Mouse (Mus musculus): ENCODE measurements around the gene Gm10273. TPM values are rescaled to one million over a fixed set of nuclear protein-coding genes. Genes with fewer than 3 reads are reported as not detected.

The Gm10273 gene
- polyA plus RNA-seq, 1 experiment from 2014 or later = 4.4 TPM

DNA sequence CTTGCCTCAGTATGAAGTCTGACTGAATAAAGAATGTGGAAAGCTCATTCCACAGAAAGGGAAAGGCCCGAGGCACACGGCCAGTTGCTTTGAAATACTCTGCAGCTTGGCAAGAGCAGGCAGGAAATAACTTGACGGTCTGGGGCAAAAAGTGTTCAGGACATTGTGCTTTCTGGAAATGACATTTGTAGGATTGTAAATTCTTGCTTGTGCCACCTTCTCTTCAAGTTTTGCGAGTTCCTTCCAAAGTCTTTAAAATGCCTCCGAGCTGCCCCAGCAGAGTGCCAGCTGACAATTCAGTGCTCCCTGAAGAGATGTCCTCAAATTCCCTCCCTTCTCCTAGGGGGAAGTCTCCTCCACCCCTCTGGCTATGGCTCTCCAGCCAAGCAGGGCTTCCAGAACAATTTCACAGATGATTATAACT lies 44.1 kb downstream of the Gm10273 start:
- H3K27me3 ChIP-seq = no peaks in the 10 kb centered on the region
- WGBS = 12% methylated on average over 5 of the region's 5 CpGs
- peaks cover 20% of the 10 kb centered on the region for H3K4me1 ChIP-seq
- no peak overlapping the region for H3K4me3 ChIP-seq
- no peaks in the 10 kb centered on the region for H3K9me3 ChIP-seq
- H3K36me3 ChIP-seq = no peaks in the 10 kb centered on the region
- no peak; the same call in 1 of the 2 replicates for ATAC-seq (ENCODE audit: low FRiP score, low read depth)
- no peak overlapping the region for H3K4me2 ChIP-seq (replicated peaks)
- peak overlapping the region; percentile 76; the same call in 1 of the 2 replicates for H3K27ac ChIP-seq
- H3K9ac ChIP-seq = no peak overlapping the region

DNA sequence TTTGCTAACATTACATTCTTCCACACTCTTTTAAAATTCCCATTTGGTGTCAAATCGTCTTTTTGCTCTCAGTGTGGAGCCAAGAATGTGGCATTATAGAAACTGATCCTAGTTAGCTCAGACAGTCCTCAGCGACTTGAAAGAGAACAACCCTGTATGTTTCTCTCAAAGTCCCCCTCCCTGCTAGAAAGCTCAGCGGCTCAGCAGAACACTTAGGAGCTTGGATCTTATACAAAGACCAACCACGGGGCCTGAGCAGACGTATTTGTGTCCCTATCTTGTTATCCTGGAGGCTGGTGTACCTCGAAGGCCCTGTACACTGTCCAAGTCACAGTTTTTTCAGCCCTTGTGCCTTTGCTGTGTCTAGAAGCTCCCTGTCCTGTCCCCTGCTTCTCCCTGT lies 44.7 kb downstream of the Gm10273 start:
- no peaks in the 10 kb centered on the region for H3K27me3 ChIP-seq
- H3K4me1 ChIP-seq = peaks cover 20% of the 10 kb centered on the region
- 44% methylated on average over 6 of the region's 6 CpGs for WGBS
- H3K9ac ChIP-seq = no peak overlapping the region
- H3K4me3 ChIP-seq = no peak overlapping the region
- no peak overlapping the region for H3K4me2 ChIP-seq (replicated peaks)
- H3K9me3 ChIP-seq = no peaks in the 10 kb centered on the region
- H3K36me3 ChIP-seq = no peaks in the 10 kb centered on the region
- ATAC-seq (ENCODE audit: low FRiP score, low read depth) = no peak
- peak overlapping the region; percentile 49; the same call in 1 of the 2 replicates for H3K27ac ChIP-seq

DNA sequence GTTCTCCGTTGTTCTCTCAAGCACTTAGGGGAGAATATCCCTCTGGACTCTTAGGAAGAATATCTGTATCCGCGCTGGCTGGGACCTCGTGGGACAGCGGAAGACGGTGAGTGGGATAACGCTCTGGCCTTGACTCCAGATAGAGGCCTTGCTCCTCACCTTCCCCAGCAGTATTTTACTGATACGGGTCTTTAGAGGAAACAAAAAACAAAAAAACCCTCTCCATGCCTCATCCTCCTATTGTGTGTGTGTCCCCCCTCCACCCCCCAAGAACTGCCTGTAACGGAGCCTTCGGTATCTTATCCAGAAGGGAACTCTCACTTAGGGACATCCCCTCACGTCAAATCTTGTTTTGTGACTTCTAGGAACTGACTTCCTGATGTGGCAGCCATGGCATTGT lies 46.3 kb downstream of the Gm10273 start, which contains the start of gene Oit3:
Gene Oit3 (minus strand): TSS at position 44 of the 400 bp plus-strand sequence.
- ATAC-seq (ENCODE audit: low FRiP score, low read depth) = no peak
- Histone ChIP-seq H3K4me2 (replicated peaks) (no peak within 1 kb of the TSS), H3K9ac (no peak within 1 kb of the TSS), H3K27ac (no peak within 1 kb of the TSS), H3K27me3 (no peaks in the 10 kb centered on the region), H3K9me3 (no peaks in the 10 kb centered on the region), H3K36me3 (no peaks in the 10 kb centered on the region), H3K4me1 (peaks cover 20% of the 10 kb centered on the region), H3K4me3 (no peak within 1 kb of the TSS)
- 87% methylated on average over 11 of the region's 11 CpGs for WGBS

DNA sequence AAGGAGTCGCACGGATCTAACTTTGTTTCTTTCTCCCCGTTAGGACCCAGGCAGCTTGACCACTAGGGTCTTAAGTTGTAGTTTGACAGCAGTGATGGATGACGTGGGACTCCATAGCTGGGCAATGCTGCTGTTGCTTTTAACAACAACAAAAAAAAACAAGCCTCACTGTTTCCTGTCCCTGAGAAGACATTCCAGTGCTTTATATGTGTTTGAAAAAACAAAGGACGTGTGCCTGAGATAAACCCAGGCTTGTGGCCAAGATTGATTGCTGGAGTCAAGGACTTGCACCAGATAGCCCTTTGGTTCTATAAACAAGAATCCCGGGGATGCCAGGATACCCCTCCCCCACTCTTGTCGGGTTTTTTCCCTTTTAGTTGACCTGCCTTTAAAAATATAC lies 47.8 kb downstream of the Gm10273 start:
- no peaks in the 10 kb centered on the region for H3K27me3 ChIP-seq
- peaks cover 10% of the 10 kb centered on the region for H3K36me3 ChIP-seq
- H3K4me2 ChIP-seq (replicated peaks) = no peak overlapping the region
- H3K27ac ChIP-seq = no peak overlapping the region
- WGBS = 12% methylated on average over 7 of the region's 7 CpGs
- no peak overlapping the region for H3K9ac ChIP-seq
- no peak overlapping the region for H3K4me3 ChIP-seq
- H3K4me1 ChIP-seq = peaks cover 20% of the 10 kb centered on the region
- no peaks in the 10 kb centered on the region for H3K9me3 ChIP-seq
- no peak for ATAC-seq (ENCODE audit: low FRiP score, low read depth)

DNA sequence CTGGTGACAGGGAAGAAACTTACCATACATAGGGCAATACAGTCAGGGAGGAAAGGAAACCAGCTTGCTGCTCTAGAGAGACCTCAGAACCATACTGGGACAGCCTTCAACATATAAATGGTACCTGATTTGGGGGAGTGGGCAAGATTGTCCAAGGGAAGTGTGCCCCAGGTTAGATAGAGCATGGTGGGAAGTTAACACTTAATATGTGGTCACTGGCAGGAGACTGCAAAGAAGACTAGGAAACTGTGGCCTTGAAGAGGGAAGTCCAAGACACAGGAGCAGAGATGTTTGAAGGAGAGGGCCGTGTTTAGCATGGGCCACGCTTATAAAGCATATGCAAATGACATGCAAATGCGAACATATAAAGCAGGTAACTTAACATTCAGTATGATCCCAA lies 48.7 kb downstream of the Gm10273 start:
- H3K36me3 ChIP-seq = peaks cover 15% of the 10 kb centered on the region
- no peaks in the 10 kb centered on the region for H3K27me3 ChIP-seq
- no peak overlapping the region for H3K27ac ChIP-seq
- 88% methylated on average over 3 of the region's 3 CpGs for WGBS
- no peak overlapping the region for H3K9ac ChIP-seq
- H3K4me2 ChIP-seq (replicated peaks) = no peak overlapping the region
- no peak overlapping the region for H3K4me3 ChIP-seq
- no peak for ATAC-seq (ENCODE audit: low FRiP score, low read depth)
- no peaks in the 10 kb centered on the region for H3K9me3 ChIP-seq
- peaks cover 19% of the 10 kb centered on the region for H3K4me1 ChIP-seq

DNA sequence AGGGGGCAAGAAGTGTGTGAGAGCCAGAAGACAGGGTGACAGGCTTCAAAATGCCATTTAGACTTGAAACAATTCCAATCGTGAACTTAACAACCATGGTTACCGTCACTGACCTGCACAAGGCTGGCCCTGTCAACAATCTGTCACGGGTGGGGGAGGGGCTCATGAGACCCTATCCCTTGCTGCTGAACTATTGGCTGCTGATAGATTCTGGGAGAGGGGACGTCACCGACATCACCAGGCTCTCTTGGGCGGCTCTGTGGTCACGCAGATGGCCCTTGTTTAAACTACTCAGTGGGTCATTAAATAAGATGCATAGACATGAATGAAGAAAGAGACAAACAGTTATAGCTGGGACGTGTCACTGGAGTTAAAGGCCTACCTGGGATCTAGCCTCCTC lies 49.2 kb downstream of the Gm10273 start:
- no peak overlapping the region for H3K4me3 ChIP-seq
- H3K9me3 ChIP-seq = no peaks in the 10 kb centered on the region
- H3K4me2 ChIP-seq (replicated peaks) = no peak overlapping the region
- no peak overlapping the region for H3K27ac ChIP-seq
- H3K27me3 ChIP-seq = no peaks in the 10 kb centered on the region
- 47% methylated on average over 8 of the region's 8 CpGs for WGBS
- ATAC-seq (ENCODE audit: low FRiP score, low read depth) = no peak
- no peak overlapping the region for H3K9ac ChIP-seq
- peaks cover 19% of the 10 kb centered on the region for H3K36me3 ChIP-seq
- H3K4me1 ChIP-seq = peaks cover 14% of the 10 kb centered on the region

Other genes starting within 250 kb of the Gm10273 start
- 46.4 and 49.6 TPM in 2 replicates for gene Sept10, start 173.8 kb upstream of the Gm10273 start, polyA plus RNA-seq (2015; fragmentation: Nextera tagmentation; extraction: Ambion mirVana)
- 14.1 and 15.6 TPM in 2 replicates for gene Sowahc, start 173.7 kb upstream of the Gm10273 start, polyA plus RNA-seq (2015; fragmentation: Nextera tagmentation; extraction: Ambion mirVana)
- gene P4ha1, start 72.3 kb upstream of the Gm10273 start, polyA plus RNA-seq (2015; fragmentation: Nextera tagmentation; extraction: Ambion mirVana) = 99.0 and 116 TPM in 2 replicates
- not detected in 2 replicates for gene Pla2g12b, start 8.0 kb downstream of the Gm10273 start, polyA plus RNA-seq (2015; fragmentation: Nextera tagmentation; extraction: Ambion mirVana)
- 0.97 and 1.1 TPM in 2 replicates for gene Oit3, start 46.1 kb downstream of the Gm10273 start, polyA plus RNA-seq (2015; fragmentation: Nextera tagmentation; extraction: Ambion mirVana)
- not detected in 2 replicates for gene Gm10322, start 220.4 kb downstream of the Gm10273 start, polyA plus RNA-seq (2015; fragmentation: Nextera tagmentation; extraction: Ambion mirVana)
- gene Mcu, start 221.1 kb downstream of the Gm10273 start, polyA plus RNA-seq (2015; fragmentation: Nextera tagmentation; extraction: Ambion mirVana) = 62.3 and 65.3 TPM in 2 replicates

Measured in limb, embryonic 13.5 days (tissue).